Mouse (Mus musculus) adrenal gland, adult (tissue): ENCODE data around the gene C3.

Experiments
- DNase-seq, 2 experiments: peaks; one replicate each; pipeline ENCODE4 v3.0.0; 2022 to 2023; ENCODE audit warnings: low spot score in 1 of 2; ENCODE audit not compliant: inconsistent age in 2 of 2

Gene C3

GRCm38 (mm10) chr17:57227468-57227867, 468 bp downstream of the C3 start:
- no peak for DNase-seq

DNA sequence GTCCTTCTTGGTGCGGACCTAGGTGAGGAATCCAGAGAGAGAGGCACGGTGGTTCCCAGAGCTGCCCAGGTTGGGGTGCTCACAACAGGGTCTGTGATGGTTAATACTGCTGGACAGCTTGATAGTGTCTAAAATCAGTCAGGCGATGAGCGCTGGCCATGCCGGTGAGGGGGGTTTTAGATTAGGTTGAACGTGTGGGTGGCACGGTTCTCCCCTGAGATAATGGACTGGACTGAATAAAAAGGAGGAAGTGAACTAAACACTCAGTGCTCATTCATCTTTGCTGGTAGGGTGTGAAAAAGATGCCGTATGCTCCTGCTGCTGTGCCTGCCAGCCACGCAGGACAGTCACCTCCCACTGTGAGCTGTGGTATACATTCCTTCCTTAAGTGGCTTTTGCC, 4.6 kb downstream of the C3 start:
- no peak for DNase-seq

GRCm38 (mm10) chr17:57221911-57222310, 6.0 kb downstream of the C3 start:
- DNase-seq, result peak in 1 of 2 experiments; percentile 1

DNA sequence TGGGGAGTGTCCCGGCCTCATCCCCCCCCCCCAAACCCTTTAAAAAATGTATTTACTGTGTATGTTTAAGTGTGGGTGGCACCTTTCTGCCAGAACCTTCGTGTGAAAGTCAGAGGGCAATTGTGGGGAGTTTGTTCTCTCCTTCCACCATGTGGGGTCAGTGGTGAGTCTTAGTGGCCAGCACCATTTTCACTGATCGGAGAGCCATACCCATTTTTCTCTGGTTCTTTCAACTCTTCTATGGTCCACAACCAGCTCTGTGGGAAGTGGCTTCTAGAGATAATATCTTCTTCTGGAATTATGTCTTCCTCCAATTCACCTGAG, 8.1 kb downstream of the C3 start:
- DNase-seq, result peak; percentile 29 to 68

DNA sequence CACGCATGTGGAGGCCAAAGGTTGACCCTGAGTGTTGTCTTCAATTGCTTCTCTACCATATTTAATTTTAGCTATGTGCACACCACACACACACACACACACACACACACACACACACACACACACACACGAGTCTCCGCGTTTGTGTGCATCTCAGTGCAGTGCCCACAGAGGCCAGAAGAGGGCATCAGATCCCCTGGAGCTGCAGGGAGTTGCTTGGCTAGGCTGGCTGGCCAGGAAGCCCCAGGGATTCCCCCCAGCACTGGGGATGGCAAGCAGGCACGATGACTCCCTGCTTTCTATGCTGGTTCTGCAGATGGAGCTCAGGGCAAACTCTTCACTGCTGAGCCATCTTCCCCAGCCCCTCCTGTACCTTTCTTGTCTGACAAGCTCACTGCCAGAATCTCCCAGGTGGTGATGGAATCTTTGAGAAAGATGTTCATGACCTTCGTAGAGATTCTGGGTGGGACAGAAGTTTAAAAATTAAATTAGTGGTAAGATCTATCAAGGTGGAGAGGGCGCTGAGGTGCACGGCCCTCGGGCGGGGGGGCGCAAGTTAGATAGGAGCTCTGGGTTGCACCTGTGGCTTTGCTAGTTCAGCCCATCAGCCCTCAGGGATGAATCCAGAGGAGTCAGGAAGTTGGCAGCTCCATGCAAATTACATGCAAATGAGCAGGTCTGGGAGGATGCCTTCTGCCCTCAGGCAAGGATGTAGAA, 8.6 kb downstream of the C3 start:
- peak; percentile 69 to 90 for DNase-seq

- peak; percentile 10 to 79 for DNase-seq
Observed at GRCm38 (mm10) chr17:57218335-57218900, 9.5 kb downstream of the C3 start.

GRCm38 (mm10) chr17:57214676-57215387, 13.1 kb downstream of the C3 start:
- peak in 1 of 2 experiments; percentile 60 for DNase-seq

GRCm38 (mm10) chr17:57211501-57211900, 16.4 kb downstream of the C3 start:
- no peak for DNase-seq

- DNase-seq, result no peak
Observed at GRCm38 (mm10) chr17:57209330-57209729, 18.6 kb downstream of the C3 start.

DNA sequence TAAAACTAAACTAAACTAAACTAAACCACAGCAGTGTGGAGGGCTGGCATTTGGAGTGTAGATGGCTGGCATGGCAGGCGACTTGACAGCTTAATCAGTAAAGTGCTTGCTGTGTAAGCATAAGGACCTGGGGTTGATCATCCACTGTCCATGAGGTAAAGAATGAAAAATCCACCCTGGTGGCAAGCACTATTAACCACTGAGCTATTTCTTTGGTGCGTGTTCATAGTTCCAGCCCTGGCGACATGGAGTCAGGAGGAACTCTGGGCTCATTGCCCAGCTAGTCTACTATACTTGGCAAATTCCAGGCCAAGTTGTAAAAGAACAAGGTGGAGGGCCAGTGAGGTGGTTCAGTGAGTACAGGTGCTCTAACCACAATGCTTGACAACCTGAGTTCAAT, 20.0 kb downstream of the C3 start:
- no peak for DNase-seq

DNA sequence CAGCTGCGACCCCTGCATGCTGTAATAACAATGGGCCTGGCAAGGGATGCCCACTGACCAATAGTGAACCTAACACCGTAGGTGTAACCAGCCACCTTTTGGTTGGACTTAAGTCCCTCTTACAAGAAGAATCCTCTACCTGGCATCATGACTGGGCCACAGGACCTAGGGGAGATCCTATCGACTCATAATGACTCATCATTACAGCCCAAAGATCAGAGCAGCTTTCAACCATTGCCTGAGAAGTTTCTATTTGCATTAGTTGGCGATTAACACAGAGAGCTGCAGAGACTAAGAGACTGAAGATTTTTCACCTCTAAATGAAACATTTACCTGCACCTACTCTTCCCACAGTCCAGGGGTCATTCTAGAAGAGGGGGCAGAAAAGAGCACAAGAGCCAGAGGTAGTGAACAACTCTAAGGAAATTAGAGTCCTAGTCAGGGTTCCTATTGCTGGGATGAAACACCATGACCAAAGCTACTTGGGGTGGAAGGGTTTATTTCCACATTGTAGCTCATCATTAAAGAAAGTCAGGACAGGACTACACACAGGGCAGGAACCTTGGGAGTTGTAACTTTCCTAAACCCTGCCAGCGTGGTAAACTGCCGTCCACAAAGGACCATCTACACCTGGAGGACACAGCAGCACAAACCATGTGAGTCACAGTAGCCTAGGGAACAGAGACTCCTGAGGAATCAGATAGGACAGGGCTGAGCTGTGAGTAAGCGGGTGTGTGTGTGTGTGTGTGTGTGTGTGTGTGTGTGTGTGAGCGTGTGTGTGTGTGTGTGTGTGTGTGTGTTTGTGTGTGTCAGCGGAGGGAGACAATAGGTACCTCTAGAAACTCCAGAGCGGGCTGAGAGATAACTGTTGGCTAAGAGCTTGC, 25.9 kb downstream of the C3 start:
- DNase-seq, result no peak

DNA sequence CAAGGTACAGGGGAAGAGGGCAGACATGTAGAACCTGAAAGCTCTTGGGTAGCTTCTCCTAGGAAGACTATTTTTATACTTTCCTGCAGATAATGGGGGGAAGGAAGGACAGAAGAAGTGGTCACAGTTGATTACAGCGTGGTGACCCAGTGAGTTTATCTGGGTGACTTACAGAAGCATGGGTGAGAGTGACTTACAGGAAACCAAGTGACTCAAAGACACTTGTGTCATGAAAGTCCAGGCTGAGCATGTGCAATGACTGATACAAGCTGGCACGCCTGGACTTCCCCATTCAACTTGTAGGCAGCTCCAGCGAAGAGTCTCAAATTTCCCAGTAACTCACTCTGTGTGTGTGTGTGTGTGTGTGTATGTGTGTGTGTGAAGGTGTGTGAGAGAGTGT, 29.7 kb downstream of the C3 start:
- no peak for DNase-seq

DNA sequence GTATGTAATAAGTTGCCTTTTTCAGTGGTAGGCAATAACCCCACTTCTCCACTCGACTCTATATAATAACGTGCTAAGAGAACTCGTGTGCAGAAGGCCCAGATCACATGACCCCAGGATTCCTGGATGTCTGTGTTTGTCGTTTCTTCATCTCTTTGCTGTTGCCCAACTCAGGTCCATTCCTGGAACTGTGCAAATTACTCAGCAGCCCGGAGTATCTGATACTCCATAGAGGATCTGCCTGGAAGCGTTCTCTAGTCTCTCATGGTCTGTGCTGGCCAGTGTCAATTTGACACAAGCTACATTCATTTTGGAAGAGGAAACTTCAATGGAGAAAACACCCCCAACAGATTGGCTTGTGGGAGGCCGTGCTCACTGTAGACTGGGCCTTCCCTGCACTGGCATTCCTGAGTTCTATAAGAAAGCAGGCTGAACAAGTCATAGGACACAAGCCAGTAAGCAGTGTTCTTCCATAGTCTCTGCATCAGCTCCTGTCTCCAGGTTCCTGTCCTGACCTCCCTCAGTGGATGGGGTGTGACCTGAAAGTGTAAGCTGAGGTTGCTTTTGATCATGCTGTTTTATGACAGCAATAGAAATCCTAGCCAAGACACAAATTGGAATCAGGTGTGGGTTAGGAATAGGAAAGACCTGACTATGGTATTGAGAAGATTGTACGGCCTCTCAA, 32.5 kb downstream of the C3 start:
- peak in 1 of 2 experiments; percentile 40 for DNase-seq

GRCm38 (mm10) chr17:57194771-57195170, 33.2 kb downstream of the C3 start:
- no peak for DNase-seq

DNA sequence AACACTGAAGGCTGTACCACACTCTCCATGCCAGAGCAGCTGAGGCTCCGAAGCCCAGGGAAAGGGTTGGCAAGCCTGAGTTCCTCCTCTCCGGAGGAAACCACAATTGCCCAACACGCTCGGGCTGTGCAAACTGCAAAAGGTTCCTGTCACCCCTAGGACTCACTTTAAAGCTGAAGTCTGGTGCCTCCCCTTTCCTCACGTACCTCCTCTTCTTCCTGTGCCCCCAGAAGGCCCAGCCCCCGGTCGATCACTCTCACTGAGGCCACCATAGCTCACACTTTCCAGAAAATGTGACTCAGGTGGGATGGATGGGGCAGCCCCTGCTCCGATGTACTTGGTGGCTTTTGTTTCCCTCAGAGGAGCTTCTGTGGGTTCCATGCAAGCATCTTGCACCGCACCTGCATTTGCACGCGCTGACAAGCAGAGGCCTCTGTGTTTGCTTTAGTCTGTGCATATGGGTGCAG, 33.9 kb downstream of the C3 start, which contains the start of gene Tnfsf14:
Gene Tnfsf14 (minus strand): TSS at position 137 of the 467 bp plus-strand sequence.
- DNase-seq, result peak in 1 of 2 experiments; percentile 46

- DNase-seq, result no peak
Observed at GRCm38 (mm10) chr17:57188510-57189192, 39.3 kb downstream of the C3 start.

GRCm38 (mm10) chr17:57185641-57186040, 42.3 kb downstream of the C3 start:
- DNase-seq, result no peak

GRCm38 (mm10) chr17:57182871-57183270, 45.1 kb downstream of the C3 start:
- no peak for DNase-seq

DNA sequence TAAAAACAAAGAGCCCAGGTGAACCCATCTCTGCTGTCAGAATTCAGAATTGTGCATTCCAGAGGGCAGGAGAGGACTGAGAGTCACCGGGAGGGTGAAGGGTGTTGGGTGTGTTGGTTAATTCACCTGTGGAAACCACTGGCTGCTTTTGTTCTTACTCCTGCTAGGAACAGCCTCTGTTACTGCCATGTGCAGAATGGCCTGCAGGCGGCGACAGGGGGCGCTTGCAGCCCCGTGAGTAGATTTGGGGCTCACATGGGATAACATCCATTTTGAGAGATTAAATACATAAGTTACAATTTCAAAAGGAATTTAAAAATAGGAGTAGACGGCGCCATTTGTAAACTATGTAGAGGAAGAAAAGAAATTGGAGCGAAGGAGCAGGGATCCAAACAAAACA, 47.6 kb downstream of the C3 start:
- peak in 1 of 2 experiments; percentile 73 for DNase-seq

DNA sequence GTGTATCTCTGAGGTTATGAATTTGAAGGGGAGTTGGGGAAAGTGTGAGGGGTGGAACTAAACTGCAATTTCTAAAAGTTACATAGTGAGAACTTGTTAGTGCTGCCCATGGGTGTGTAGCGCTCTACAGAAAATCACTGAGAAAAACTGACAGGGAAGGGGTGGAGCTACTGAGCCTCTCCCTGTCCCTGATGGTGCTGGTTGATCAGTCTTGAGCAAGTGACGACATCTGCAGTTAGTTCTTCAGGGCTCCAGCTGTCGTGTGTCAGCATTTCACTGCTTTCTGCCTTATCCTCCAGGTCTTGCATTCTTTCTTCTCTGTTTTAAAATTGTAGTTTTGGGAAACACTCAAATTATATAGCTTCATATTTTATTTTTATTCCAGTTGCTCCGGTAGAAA, 54.6 kb downstream of the C3 start:
- no peak for DNase-seq
